Mouse (Mus musculus) limb, embryonic 10.5 days (tissue): ENCODE results near the gene Tnk1. TPM values are rescaled to one million over a fixed set of nuclear protein-coding genes. Genes with fewer than 3 reads are reported as not detected.

Experiments used
- DNase-seq: peaks from one replicate; pipeline ENCODE4 v3.0.0-alpha.2; 2017; ENCODE audit warnings: low spot score
- H3K27ac ChIP-seq: fragments of 300-500 bp; sonication (generic); 2 replicates; pipeline ENCODE4 v1.5.1; 2016; ENCODE audit warnings: mild to moderate bottlenecking
- H3K27me3 ChIP-seq: fragments of 300-500 bp; sonication (generic); 2 replicates; pipeline ENCODE4 v1.6.1; 2016; ENCODE audit warnings: low read depth, mild to moderate bottlenecking; ENCODE audit not compliant: poor library complexity, severe bottlenecking
- H3K36me3 ChIP-seq: fragments of 300-500 bp; sonication (generic); 2 replicates; pipeline ENCODE4 v1.6.1; 2016; ENCODE audit warnings: mild to moderate bottlenecking, moderate library complexity
- H3K4me1 ChIP-seq: fragments of 300-500 bp; sonication (generic); 2 replicates; pipeline ENCODE4 v1.6.1; 2016
- H3K4me3 ChIP-seq: fragments of 300-500 bp; sonication (generic); 2 replicates; pipeline ENCODE4 v1.5.1; 2016; ENCODE audit warnings: mild to moderate bottlenecking, moderate library complexity
- H3K9me3 ChIP-seq: fragments of 300-500 bp; sonication (generic); replicated peaks from 2 replicates; pipeline ENCODE4 v1.6.1; 2016; ENCODE audit warnings: mild to moderate bottlenecking
- WGBS: fragments of 180-500 bp; shearing (Covaris S2); methylation state at CpG from one replicate; pipeline ENCODE4 v1.1.7; 2016; 5-methylcytosine and 5-hydroxymethylcytosine counted together
- microRNA-seq: library from miRNA; unstranded; fragments of <30 nt; microRNA quantifications from one replicate; pipeline ENCODE4, GENCODE M21; 2017
- polyA plus RNA-seq: library from polyadenylated mRNA; unstranded; fragments of >200 nt; fragmentation: Nextera tagmentation; extraction: Ambion mirVana; gene quantifications from 2 replicates; pipeline ENCODE4 v1.2.1, GENCODE M21; 2016

The Tnk1 gene
- polyA plus RNA-seq, 1 experiment from 2014 or later: 1.1 TPM

DNA sequence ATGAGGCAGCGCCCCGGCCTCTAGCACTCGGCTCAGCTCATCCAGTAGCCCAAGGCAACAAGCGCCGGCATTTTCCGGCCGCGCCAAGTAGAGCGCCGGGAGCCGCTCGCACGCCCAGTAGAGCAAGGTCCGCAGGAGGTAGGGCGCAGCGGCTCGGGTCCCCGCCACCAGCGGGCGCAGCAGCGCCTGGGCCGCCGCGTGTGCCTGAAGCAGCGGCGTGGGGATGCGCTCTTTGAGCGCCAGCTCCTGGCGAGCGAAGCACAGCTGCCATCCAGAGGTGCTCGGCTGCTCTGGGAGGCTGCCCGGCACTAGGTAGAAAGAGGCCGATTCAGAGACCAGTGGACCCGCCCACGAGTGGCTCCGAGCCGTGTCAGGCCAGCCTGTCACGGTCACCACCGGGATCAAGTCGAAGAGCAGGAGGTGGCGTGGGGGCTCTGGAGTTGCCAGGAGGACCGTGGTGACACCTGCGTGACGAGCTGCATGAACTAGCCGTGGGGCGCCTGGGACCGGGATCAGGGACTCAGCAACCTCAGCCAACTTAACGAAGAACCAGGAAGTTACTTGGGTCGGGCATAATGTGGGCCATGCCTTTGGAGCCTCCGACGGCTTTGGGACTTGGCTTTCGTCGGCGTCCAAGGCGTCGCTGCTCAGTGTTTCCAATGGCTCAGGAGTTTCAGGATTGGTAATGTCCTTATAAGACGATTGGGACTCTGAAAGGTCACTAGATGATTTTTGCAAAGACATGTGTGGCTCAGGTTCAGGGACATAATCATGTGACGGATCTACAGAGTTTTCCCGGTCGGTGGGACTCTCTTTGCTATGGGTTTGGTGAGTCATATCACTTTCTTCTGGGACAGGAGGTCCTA, 54.5 kb downstream of the Tnk1 start:
- no peaks in the 10 kb centered on the region for H3K9me3 ChIP-seq
- H3K4me1 ChIP-seq: peaks cover 60% of the 10 kb centered on the region
- 1% methylated on average over 60 of the region's 60 CpGs for WGBS
- H3K27me3 ChIP-seq: peaks cover 91% of the 10 kb centered on the region
- H3K4me3 ChIP-seq: peak overlapping the region; percentile 62
- H3K36me3 ChIP-seq: no peaks in the 10 kb centered on the region
- DNase-seq: peak; percentile 78
- peak overlapping the region; percentile 57 for H3K27ac ChIP-seq

GRCm38 (mm10) chr11:69803328-69803727, 55.2 kb downstream of the Tnk1 start:
- H3K9me3 ChIP-seq: no peaks in the 10 kb centered on the region
- peaks cover 62% of the 10 kb centered on the region for H3K4me1 ChIP-seq
- H3K27me3 ChIP-seq: peaks cover 98% of the 10 kb centered on the region
- H3K36me3 ChIP-seq: no peaks in the 10 kb centered on the region
- peak overlapping the region; percentile 62 for H3K4me3 ChIP-seq
- 3% methylated on average over 12 of the region's 12 CpGs for WGBS
- peak overlapping the region; percentile 57 for H3K27ac ChIP-seq
- no peak for DNase-seq

DNA sequence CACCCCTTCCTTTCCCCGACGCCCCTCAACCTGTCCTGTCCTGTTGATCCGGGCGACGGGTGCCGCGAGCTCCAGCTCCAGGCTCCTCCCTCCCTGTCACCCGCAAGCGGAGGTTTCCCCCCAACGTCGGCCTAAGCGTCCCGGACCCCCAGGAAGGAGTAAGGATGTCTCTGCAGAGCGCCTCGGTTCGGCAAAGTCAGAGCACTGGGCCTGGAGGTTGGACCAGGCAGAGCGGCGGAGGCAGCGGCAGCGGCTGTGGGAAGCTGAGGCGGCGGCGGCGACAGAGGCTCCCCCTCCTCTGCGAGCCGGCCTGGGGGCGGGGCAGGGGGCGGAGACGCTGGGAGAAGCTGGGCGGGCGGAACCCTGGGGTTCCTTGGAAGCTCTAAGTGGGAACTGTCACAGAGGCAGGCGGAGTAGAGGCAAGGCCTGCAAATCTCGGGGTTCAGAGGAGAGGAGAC, 55.9 kb downstream of the Tnk1 start:
- WGBS: under 1% methylated on average over 33 of the region's 33 CpGs
- DNase-seq: peak; percentile 86
- Histone ChIP-seq H3K36me3 (no peaks in the 10 kb centered on the region), H3K4me1 (peaks cover 62% of the 10 kb centered on the region), H3K27me3 (peaks cover 100% of the 10 kb centered on the region), H3K27ac (peak overlapping the region; percentile 66), H3K9me3 (no peaks in the 10 kb centered on the region), H3K4me3 (peak overlapping the region; percentile 62)

GRCm38 (mm10) chr11:69801379-69801977, 57.1 kb downstream of the Tnk1 start, which contains the start of gene Fgf11:
Gene Fgf11, minus strand, starts transcription at chr11:69801857.
- 2% methylated on average over 33 of the region's 33 CpGs for WGBS
- H3K27me3 ChIP-seq: peaks cover 100% of the 10 kb centered on the region
- peak; percentile 50 for DNase-seq
- H3K36me3 ChIP-seq: no peaks in the 10 kb centered on the region
- peak within 1 kb of the TSS; percentile 83 for H3K27ac ChIP-seq
- peak within 1 kb of the TSS; percentile 62 for H3K4me3 ChIP-seq
- H3K9me3 ChIP-seq: no peaks in the 10 kb centered on the region
- H3K4me1 ChIP-seq: peaks cover 62% of the 10 kb centered on the region

Small RNAs within 50 kb of the gene (microRNA-seq; reads per million reads assigned to microRNA genes)
- gene Mir6924: not detected

Other genes with a start within 250 kb of the Tnk1 start
- gene Shbg, start 240.8 kb downstream of the Tnk1 start, polyA plus RNA-seq: not detected in 2 replicates
- 9.1 and 13.7 TPM in 2 replicates for gene Sat2, start 236.7 kb downstream of the Tnk1 start, polyA plus RNA-seq
- 45.4 and 48.1 TPM in 2 replicates for gene Fxr2, start 225.7 kb downstream of the Tnk1 start, polyA plus RNA-seq
- gene Sox15, start 203.4 kb downstream of the Tnk1 start, polyA plus RNA-seq: 0.16 TPM in 1 of 2 replicates, not detected in the other
- gene Mpdu1, start 196.1 kb downstream of the Tnk1 start, polyA plus RNA-seq: 66.8 and 74.2 TPM in 2 replicates
- gene Cd68, start 192.6 kb downstream of the Tnk1 start, polyA plus RNA-seq: 3.5 and 3.6 TPM in 2 replicates
- 678 and 791 TPM in 2 replicates for gene Eif4a1, start 186.3 kb downstream of the Tnk1 start, polyA plus RNA-seq
- gene Senp3, start 176.6 kb downstream of the Tnk1 start, polyA plus RNA-seq: 149 and 151 TPM in 2 replicates
- gene Tnfsf13, start 172.9 kb downstream of the Tnk1 start, polyA plus RNA-seq: 0.20 and 0.45 TPM in 2 replicates
- 3.0 and 4.2 TPM in 2 replicates for gene Tnfsf12, start 162.9 kb downstream of the Tnk1 start, polyA plus RNA-seq
- 0.53 and 0.73 TPM in 2 replicates for gene Tnfsfm13, start 162.6 kb downstream of the Tnk1 start, polyA plus RNA-seq
- gene Polr2a, start 100.1 kb downstream of the Tnk1 start, polyA plus RNA-seq: 41.8 and 47.0 TPM in 2 replicates
- 0.09 and 0.10 TPM in 2 replicates for gene Slc35g3, start 96.8 kb downstream of the Tnk1 start, polyA plus RNA-seq
- gene Zbtb4, start 92.8 kb downstream of the Tnk1 start, polyA plus RNA-seq: 0.25 and 0.59 TPM in 2 replicates
- 0.87 and 2.5 TPM in 2 replicates for gene Chrnb1, start 62.8 kb downstream of the Tnk1 start, polyA plus RNA-seq
- gene Fgf11, start 56.9 kb downstream of the Tnk1 start, polyA plus RNA-seq: 0.40 and 0.55 TPM in 2 replicates
- gene Tmem102, start 53.1 kb downstream of the Tnk1 start, polyA plus RNA-seq: 1.4 and 1.5 TPM in 2 replicates
- not detected in 2 replicates for gene Gm39566, start 43.4 kb downstream of the Tnk1 start, polyA plus RNA-seq
- gene Spem2, start 40.3 kb downstream of the Tnk1 start, polyA plus RNA-seq: not detected in 2 replicates
- gene Spem1, start 36.5 kb downstream of the Tnk1 start, polyA plus RNA-seq: not detected in 2 replicates
- gene Nlgn2, start 20.9 kb downstream of the Tnk1 start, polyA plus RNA-seq: 2.2 and 3.5 TPM in 2 replicates
- gene Tmem256, start 20.2 kb downstream of the Tnk1 start, polyA plus RNA-seq: 269 and 280 TPM in 2 replicates
- gene Plscr3, start 12.4 kb downstream of the Tnk1 start, polyA plus RNA-seq: 96.7 and 117 TPM in 2 replicates
- not detected in 2 replicates for gene Tmem95, start 19.3 kb upstream of the Tnk1 start, polyA plus RNA-seq
- gene Kctd11, start 22.7 kb upstream of the Tnk1 start, polyA plus RNA-seq: 6.1 and 6.4 TPM in 2 replicates
- 0.93 and 1.7 TPM in 2 replicates for gene Acap1, start 36.8 kb upstream of the Tnk1 start, polyA plus RNA-seq
- 20.2 and 25.8 TPM in 2 replicates for gene 2810408A11Rik, start 42.3 kb upstream of the Tnk1 start, polyA plus RNA-seq
- gene Neurl4, start 42.3 kb upstream of the Tnk1 start, polyA plus RNA-seq: 12.6 and 13.3 TPM in 2 replicates
- gene Gps2, start 55.2 kb upstream of the Tnk1 start, polyA plus RNA-seq: 77.7 and 91.6 TPM in 2 replicates
- 3,029 and 3,766 TPM in 2 replicates for gene Eif5a, start 63.2 kb upstream of the Tnk1 start, polyA plus RNA-seq
- 6.1 TPM in 2 replicates for gene Ybx2, start 77.1 kb upstream of the Tnk1 start, polyA plus RNA-seq
- gene Slc2a4, start 89.5 kb upstream of the Tnk1 start, polyA plus RNA-seq: 19.9 and 29.3 TPM in 2 replicates
- gene Cldn7, start 106.0 kb upstream of the Tnk1 start, polyA plus RNA-seq: 28.7 and 35.4 TPM in 2 replicates
- gene Ctdnep1, start 122.4 kb upstream of the Tnk1 start, polyA plus RNA-seq: 22.2 and 24.8 TPM in 2 replicates
- gene Elp5, start 123.8 kb upstream of the Tnk1 start, polyA plus RNA-seq: 154 and 176 TPM in 2 replicates
- 280 and 332 TPM in 2 replicates for gene Gabarap, start 132.4 kb upstream of the Tnk1 start, polyA plus RNA-seq
- 101 and 106 TPM in 2 replicates for gene Phf23, start 137.0 kb upstream of the Tnk1 start, polyA plus RNA-seq
- 65.2 and 70.6 TPM in 2 replicates for gene Dvl2, start 141.9 kb upstream of the Tnk1 start, polyA plus RNA-seq
- gene Acadvl, start 156.7 kb upstream of the Tnk1 start, polyA plus RNA-seq: 36.4 and 52.1 TPM in 2 replicates
- 8.8 and 12.9 TPM in 2 replicates for gene Dlg4, start 158.2 kb upstream of the Tnk1 start, polyA plus RNA-seq
- 0.71 and 0.74 TPM in 2 replicates for gene Asgr1, start 195.4 kb upstream of the Tnk1 start, polyA plus RNA-seq
- gene Asgr2, start 233.9 kb upstream of the Tnk1 start, polyA plus RNA-seq: not detected in 2 replicates